Mouse (Mus musculus): ENCODE results near the gene Ap2b1. TPM values are rescaled to one million over a fixed set of nuclear protein-coding genes. Genes with fewer than 3 reads are reported as not detected.
"Not testable (repeated sequence)": the region's sequence is repeated elsewhere in the genome, so short reads cannot be mapped to it uniquely, and the experiment has no call there.

Gene Ap2b1
- total RNA-seq (2015; ENCODE audit: low replicate concordance) (20.8 and 28.2 TPM in 2 replicates), total RNA-seq (2017; ENCODE audit: low replicate concordance) (46.0 and 52.7 TPM in 2 replicates)

- peak; percentile 73 for ATAC-seq (replicated peaks; ENCODE audit: low FRiP score, poor library complexity, severe bottlenecking)
Observed at GRCm38 (mm10) chr11:83298225-83299195, at the start of gene Ap2b1. Gene Ap2b1, plus strand, starts transcription at chr11:83299024.

- not testable (repeated sequence) for ATAC-seq (replicated peaks; ENCODE audit: low FRiP score, poor library complexity, severe bottlenecking)
Observed at GRCm38 (mm10) chr11:83257211-83257610, 41.6 kb upstream of the Ap2b1 start.

GRCm38 (mm10) chr11:83262673-83263072 lies 36.2 kb upstream of the Ap2b1 start:
- ATAC-seq (replicated peaks; ENCODE audit: low FRiP score, poor library complexity, severe bottlenecking), result peak; percentile 84

GRCm38 (mm10) chr11:83263146-83263545 lies 35.7 kb upstream of the Ap2b1 start:
- ATAC-seq (replicated peaks; ENCODE audit: low FRiP score, poor library complexity, severe bottlenecking), result peak; percentile 92

- ATAC-seq (replicated peaks; ENCODE audit: low FRiP score, poor library complexity, severe bottlenecking), result peak; percentile 42
Observed at GRCm38 (mm10) chr11:83270842-83271150, 28.0 kb upstream of the Ap2b1 start.

GRCm38 (mm10) chr11:83271151-83271950 lies 27.5 kb upstream of the Ap2b1 start:
- ATAC-seq (replicated peaks; ENCODE audit: low FRiP score, poor library complexity, severe bottlenecking), result peak; percentile 78

- ATAC-seq (replicated peaks; ENCODE audit: low FRiP score, poor library complexity, severe bottlenecking), result peak; percentile 61
Observed at GRCm38 (mm10) chr11:83271951-83272843, 26.6 kb upstream of the Ap2b1 start.

GRCm38 (mm10) chr11:83276251-83276650 lies 22.6 kb upstream of the Ap2b1 start:
- no peak for ATAC-seq (replicated peaks; ENCODE audit: low FRiP score, poor library complexity, severe bottlenecking)

GRCm38 (mm10) chr11:83279024-83279423 lies 19.8 kb upstream of the Ap2b1 start:
- no peak for ATAC-seq (replicated peaks; ENCODE audit: low FRiP score, poor library complexity, severe bottlenecking)

- no peak for ATAC-seq (replicated peaks; ENCODE audit: low FRiP score, poor library complexity, severe bottlenecking)
Observed at GRCm38 (mm10) chr11:83279691-83280090, 19.1 kb upstream of the Ap2b1 start.

GRCm38 (mm10) chr11:83282084-83282483 lies 16.7 kb upstream of the Ap2b1 start:
- no peak for ATAC-seq (replicated peaks; ENCODE audit: low FRiP score, poor library complexity, severe bottlenecking)

- peak; percentile 29 for ATAC-seq (replicated peaks; ENCODE audit: low FRiP score, poor library complexity, severe bottlenecking)
Observed at GRCm38 (mm10) chr11:83285627-83286026, 13.2 kb upstream of the Ap2b1 start.

GRCm38 (mm10) chr11:83286566-83286965 lies 12.3 kb upstream of the Ap2b1 start, which contains the start of gene Slfn14:
Gene Slfn14, minus strand, starts transcription at chr11:83286726.
- peak; percentile 84 for ATAC-seq (replicated peaks; ENCODE audit: low FRiP score, poor library complexity, severe bottlenecking)

GRCm38 (mm10) chr11:83289036-83289435 lies 9.8 kb upstream of the Ap2b1 start:
- no peak for ATAC-seq (replicated peaks; ENCODE audit: low FRiP score, poor library complexity, severe bottlenecking)

GRCm38 (mm10) chr11:83289633-83290032 lies 9.2 kb upstream of the Ap2b1 start:
- no peak for ATAC-seq (replicated peaks; ENCODE audit: low FRiP score, poor library complexity, severe bottlenecking)

- peak; percentile 92 for ATAC-seq (replicated peaks; ENCODE audit: low FRiP score, poor library complexity, severe bottlenecking)
Observed at GRCm38 (mm10) chr11:83291375-83292250, 7.2 kb upstream of the Ap2b1 start.

GRCm38 (mm10) chr11:83292251-83292587 lies 6.6 kb upstream of the Ap2b1 start:
- no peak for ATAC-seq (replicated peaks; ENCODE audit: low FRiP score, poor library complexity, severe bottlenecking)

- ATAC-seq (replicated peaks; ENCODE audit: low FRiP score, poor library complexity, severe bottlenecking), result no peak
Observed at GRCm38 (mm10) chr11:83293182-83293581, 5.6 kb upstream of the Ap2b1 start.

- ATAC-seq (replicated peaks; ENCODE audit: low FRiP score, poor library complexity, severe bottlenecking), result no peak
Observed at GRCm38 (mm10) chr11:83294133-83294532, 4.7 kb upstream of the Ap2b1 start.
